Mouse (Mus musculus): Measurements from ENCODE around the gene Ly6g6c. TPM values are rescaled to one million over a fixed set of nuclear protein-coding genes. Genes with fewer than 3 reads are reported as not detected.

The Ly6g6c gene
- polyA plus RNA-seq, 1 experiment from 2014 or later = 21.2 TPM

- 2% methylated on average over 11 of the region's 11 CpGs for WGBS
- H3K27ac ChIP-seq (replicated peaks; ENCODE audit: low read depth, low read length) = peak within 1 kb of the TSS; percentile 96
- peak; percentile 94 for DNase-seq (ENCODE audit: low spot score)
- no peaks in the 10 kb centered on the region for H3K9me3 ChIP-seq (ENCODE audit: control insufficient read depth, low read length)
- peak within 1 kb of the TSS; percentile 84 for H3K9ac ChIP-seq (ENCODE audit: low read depth, low read length)
- no peaks in the 10 kb centered on the region for H3K27me3 ChIP-seq (replicated peaks; ENCODE audit: control insufficient read depth, insufficient read depth, low read length)
- peak within 1 kb of the TSS; percentile 83 for H3K4me2 ChIP-seq (ENCODE audit: low read depth, low read length)
- peak within 1 kb of the TSS; percentile 61 for H3K4me3 ChIP-seq (ENCODE audit: low read depth, low read length)
- H3K4me1 ChIP-seq (ENCODE audit: control insufficient read depth, insufficient read depth, low read length) = peaks cover 50% of the 10 kb centered on the region
- ATAC-seq (ENCODE audit: low read depth) = peak; percentile 35
- H3K36me3 ChIP-seq (ENCODE audit: control insufficient read depth, insufficient read depth, low read length) = peaks cover 25% of the 10 kb centered on the region
These were observed 15.6 kb upstream of the Ly6g6c start, which contains the start of gene Clic1 for GRCm38 (mm10) chr17:35049561-35050016. Gene Clic1 (plus strand): TSS chr17:35049966.

GRCm38 (mm10) chr17:35050126-35050750 lies 14.9 kb upstream of the Ly6g6c start:
- peak; percentile 85 for DNase-seq (ENCODE audit: low spot score)
- Histone ChIP-seq H3K4me3 (ENCODE audit: low read depth, low read length) (peak overlapping the region; percentile 61), H3K4me1 (ENCODE audit: control insufficient read depth, insufficient read depth, low read length) (peaks cover 46% of the 10 kb centered on the region), H3K36me3 (ENCODE audit: control insufficient read depth, insufficient read depth, low read length) (peaks cover 30% of the 10 kb centered on the region), H3K9me3 (ENCODE audit: control insufficient read depth, low read length) (no peaks in the 10 kb centered on the region), H3K27ac (replicated peaks; ENCODE audit: low read depth, low read length) (peak overlapping the region; percentile 96), H3K4me2 (ENCODE audit: low read depth, low read length) (peak overlapping the region; percentile 83), H3K9ac (ENCODE audit: low read depth, low read length) (peak overlapping the region; percentile 84), H3K27me3 (replicated peaks; ENCODE audit: control insufficient read depth, insufficient read depth, low read length) (no peaks in the 10 kb centered on the region)
- WGBS = under 1% methylated on average over 21 of the region's 27 CpGs
- peak; percentile 34 for ATAC-seq (ENCODE audit: low read depth)

GRCm38 (mm10) chr17:35051156-35052086 lies 13.8 kb upstream of the Ly6g6c start:
- ATAC-seq (ENCODE audit: low read depth) (peak; percentile 45), DNase-seq (ENCODE audit: low spot score) (peak; percentile 92)
- peaks cover 36% of the 10 kb centered on the region for H3K4me1 ChIP-seq (ENCODE audit: control insufficient read depth, insufficient read depth, low read length)
- peak overlapping the region; percentile 61 for H3K4me3 ChIP-seq (ENCODE audit: low read depth, low read length)
- peak overlapping the region; percentile 84 for H3K9ac ChIP-seq (ENCODE audit: low read depth, low read length)
- H3K4me2 ChIP-seq (ENCODE audit: low read depth, low read length) = peak overlapping the region; percentile 83
- WGBS = under 1% methylated on average over 21 of the region's 21 CpGs
- H3K27ac ChIP-seq (replicated peaks; ENCODE audit: low read depth, low read length) = peak overlapping the region; percentile 96
- H3K27me3 ChIP-seq (replicated peaks; ENCODE audit: control insufficient read depth, insufficient read depth, low read length) = no peaks in the 10 kb centered on the region
- H3K9me3 ChIP-seq (ENCODE audit: control insufficient read depth, low read length) = no peaks in the 10 kb centered on the region
- H3K36me3 ChIP-seq (ENCODE audit: control insufficient read depth, insufficient read depth, low read length) = peaks cover 42% of the 10 kb centered on the region

- Histone ChIP-seq H3K4me2 (ENCODE audit: low read depth, low read length) (peak overlapping the region; percentile 83), H3K27ac (replicated peaks; ENCODE audit: low read depth, low read length) (peak overlapping the region; percentile 96), H3K4me1 (ENCODE audit: control insufficient read depth, insufficient read depth, low read length) (peaks cover 30% of the 10 kb centered on the region), H3K9me3 (ENCODE audit: control insufficient read depth, low read length) (no peaks in the 10 kb centered on the region), H3K27me3 (replicated peaks; ENCODE audit: control insufficient read depth, insufficient read depth, low read length) (no peaks in the 10 kb centered on the region), H3K9ac (ENCODE audit: low read depth, low read length) (peak overlapping the region; percentile 84), H3K36me3 (ENCODE audit: control insufficient read depth, insufficient read depth, low read length) (peaks cover 47% of the 10 kb centered on the region), H3K4me3 (ENCODE audit: low read depth, low read length) (peak overlapping the region; percentile 61)
- DNase-seq (ENCODE audit: low spot score) (no peak), ATAC-seq (ENCODE audit: low read depth) (no peak)
- 68% methylated on average over 12 of the region's 12 CpGs for WGBS
These were observed 12.9 kb upstream of the Ly6g6c start for GRCm38 (mm10) chr17:35052271-35052798.

- Histone ChIP-seq H3K36me3 (ENCODE audit: control insufficient read depth, insufficient read depth, low read length) (peaks cover 64% of the 10 kb centered on the region), H3K4me2 (ENCODE audit: low read depth, low read length) (no peak overlapping the region), H3K27me3 (replicated peaks; ENCODE audit: control insufficient read depth, insufficient read depth, low read length) (no peaks in the 10 kb centered on the region), H3K27ac (replicated peaks; ENCODE audit: low read depth, low read length) (no peak overlapping the region), H3K9ac (ENCODE audit: low read depth, low read length) (no peak overlapping the region), H3K4me3 (ENCODE audit: low read depth, low read length) (no peak overlapping the region), H3K4me1 (ENCODE audit: control insufficient read depth, insufficient read depth, low read length) (peaks cover 8% of the 10 kb centered on the region), H3K9me3 (ENCODE audit: control insufficient read depth, low read length) (no peaks in the 10 kb centered on the region)
- WGBS = 87% methylated on average over 7 of the region's 7 CpGs
- DNase-seq (ENCODE audit: low spot score) (no peak), ATAC-seq (ENCODE audit: low read depth) (no peak)
These were observed 9.3 kb upstream of the Ly6g6c start for GRCm38 (mm10) chr17:35055691-35056495.

- Histone ChIP-seq H3K9ac (ENCODE audit: low read depth, low read length) (no peak overlapping the region), H3K4me1 (ENCODE audit: control insufficient read depth, insufficient read depth, low read length) (peaks cover 3% of the 10 kb centered on the region), H3K4me2 (ENCODE audit: low read depth, low read length) (no peak overlapping the region), H3K4me3 (ENCODE audit: low read depth, low read length) (no peak overlapping the region), H3K36me3 (ENCODE audit: control insufficient read depth, insufficient read depth, low read length) (peaks cover 74% of the 10 kb centered on the region), H3K9me3 (ENCODE audit: control insufficient read depth, low read length) (no peaks in the 10 kb centered on the region), H3K27me3 (replicated peaks; ENCODE audit: control insufficient read depth, insufficient read depth, low read length) (no peaks in the 10 kb centered on the region), H3K27ac (replicated peaks; ENCODE audit: low read depth, low read length) (no peak overlapping the region)
- WGBS = 79% methylated on average over 3 of the region's 3 CpGs
- ATAC-seq (ENCODE audit: low read depth) (no peak), DNase-seq (ENCODE audit: low spot score) (no peak)
These were observed 8.1 kb upstream of the Ly6g6c start for GRCm38 (mm10) chr17:35057090-35057489.

GRCm38 (mm10) chr17:35058316-35058715 lies 6.9 kb upstream of the Ly6g6c start:
- H3K9me3 ChIP-seq (ENCODE audit: control insufficient read depth, low read length) = no peaks in the 10 kb centered on the region
- H3K4me1 ChIP-seq (ENCODE audit: control insufficient read depth, insufficient read depth, low read length) = no peaks in the 10 kb centered on the region; the same call in 1 of the 2 replicates
- peak overlapping the region; percentile 65; the same call in 1 of the 2 replicates for H3K4me3 ChIP-seq (ENCODE audit: low read depth, low read length)
- peaks cover 72% of the 10 kb centered on the region for H3K36me3 ChIP-seq (ENCODE audit: control insufficient read depth, insufficient read depth, low read length)
- ATAC-seq (ENCODE audit: low read depth) (no peak), DNase-seq (ENCODE audit: low spot score) (no peak)
- H3K9ac ChIP-seq (ENCODE audit: low read depth, low read length) = peak overlapping the region; percentile 85; the same call in 1 of the 2 replicates
- H3K27ac ChIP-seq (replicated peaks; ENCODE audit: low read depth, low read length) = peak overlapping the region; percentile 92
- 58% methylated on average over 9 of the region's 9 CpGs for WGBS
- H3K27me3 ChIP-seq (replicated peaks; ENCODE audit: control insufficient read depth, insufficient read depth, low read length) = no peaks in the 10 kb centered on the region
- H3K4me2 ChIP-seq (ENCODE audit: low read depth, low read length) = peak overlapping the region; percentile 86
